Mouse (Mus musculus) adrenal gland, adult 18-20 months (tissue): ENCODE results near the gene Nlrc4. TPM values are rescaled to one million over a fixed set of nuclear protein-coding genes. Genes with fewer than 3 reads are reported as not detected.
"Not testable (repeated sequence)": the region's sequence is repeated elsewhere in the genome, so short reads cannot be mapped to it uniquely, and the experiment has no call there.

ENCODE experiments used
- DNase-seq, 2 experiments: peaks; one replicate each; pipeline ENCODE4 v3.0.0; 2021 to 2022; ENCODE audit warnings: low spot score in 2 of 2
- long read RNA-seq, 2 experiments: library from polyadenylated mRNA; stranded (forward); transcript quantifications; one replicate each; pipeline ENCODE4 v2.0.0; 2021
- total RNA-seq, 2 experiments: library from RNA; stranded (reverse); gene quantifications; 1 replicate in 1 of 2; 2 replicates in 1 of 2; pipeline ENCODE4 v1.2.3; 2021

Gene Nlrc4
- total RNA-seq: under 1 TPM; 0.36 to 0.58 TPM
- long read RNA-seq, experiment 1, full-length matches to known transcripts: 1 of 1 reads
- long read RNA-seq, experiment 1, partial matches to known transcripts: 0 of 1 reads
- long read RNA-seq, experiment 1, other reads (novel, unspliced or antisense): 0 of 1 reads
- long read RNA-seq, experiment 2: 0 reads

DNA sequence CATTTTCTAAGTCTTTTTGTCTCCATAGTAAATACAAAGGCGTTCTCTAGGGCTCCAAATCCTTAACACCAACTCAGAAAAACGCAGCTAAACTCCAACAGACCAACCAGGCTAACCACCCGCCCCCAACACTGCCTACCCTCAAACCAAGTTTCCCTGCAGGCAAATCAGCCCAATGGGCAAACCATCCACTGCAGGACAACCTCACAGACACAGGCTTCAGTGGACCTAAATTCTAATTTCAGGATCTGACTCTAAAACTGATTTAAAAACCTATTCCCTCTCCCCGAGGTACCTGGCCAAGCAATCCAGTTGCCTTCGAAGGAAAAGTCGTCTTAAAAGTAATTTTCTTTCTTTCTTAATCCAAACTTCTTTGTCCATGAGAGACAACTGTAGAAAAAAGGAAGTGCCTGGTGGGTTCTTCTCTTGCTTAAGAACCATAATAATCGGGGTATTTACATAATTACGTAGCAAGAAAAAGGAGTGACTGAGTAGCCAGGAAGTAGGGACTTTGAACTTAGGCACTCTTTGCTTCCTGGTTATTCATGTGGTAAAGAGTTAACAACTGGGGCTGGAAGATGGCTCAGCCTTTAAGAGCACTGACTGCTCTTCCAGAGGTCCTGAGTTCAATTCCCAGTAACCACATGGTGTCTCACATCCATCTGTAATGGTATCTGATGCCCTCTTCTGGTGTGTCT, at the start of gene Nlrc4:
TSS of gene Nlrc4 (minus strand) at position 432 of the 698 bp plus-strand sequence.
- DNase-seq: no peak

DNA sequence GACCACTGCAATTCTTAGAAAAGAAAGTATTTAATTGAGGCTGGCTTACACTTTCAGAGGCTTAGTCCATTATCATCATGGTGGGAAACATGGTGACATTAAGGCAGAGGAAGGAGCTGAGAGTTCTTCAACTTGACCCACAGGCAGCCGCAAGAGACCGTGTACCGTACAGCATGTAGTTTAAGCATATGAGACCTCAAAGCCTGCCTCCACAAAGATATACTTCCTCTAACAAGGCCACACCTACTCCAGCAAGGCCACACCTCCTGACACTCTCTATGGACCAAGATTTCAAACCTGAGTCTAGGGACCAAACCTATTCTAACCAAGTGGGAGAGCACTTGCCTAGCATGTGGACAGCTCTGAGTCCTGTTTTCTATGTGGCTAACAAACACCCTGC, 49.7 kb upstream of the Nlrc4 start:
- no peak for DNase-seq

DNA sequence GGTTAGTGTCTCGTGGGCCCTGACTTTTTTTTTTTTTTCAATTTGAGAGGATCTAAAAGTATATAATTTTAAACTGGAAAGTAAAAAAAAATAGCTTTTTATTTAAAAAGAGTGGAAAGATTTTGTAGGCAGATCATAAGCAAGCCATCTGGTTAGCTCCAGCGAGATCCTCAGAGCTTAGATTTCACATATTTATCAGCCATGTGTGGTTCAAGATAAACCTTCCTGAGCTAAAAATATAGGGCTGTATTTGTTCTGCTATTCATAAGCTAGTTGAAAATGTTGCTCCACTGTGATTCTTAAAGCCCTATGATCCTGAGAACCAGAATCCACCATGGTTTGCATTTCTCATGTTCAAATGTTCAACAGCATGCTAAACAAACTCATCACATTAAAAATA, 49.0 kb upstream of the Nlrc4 start:
- no peak for DNase-seq

DNA sequence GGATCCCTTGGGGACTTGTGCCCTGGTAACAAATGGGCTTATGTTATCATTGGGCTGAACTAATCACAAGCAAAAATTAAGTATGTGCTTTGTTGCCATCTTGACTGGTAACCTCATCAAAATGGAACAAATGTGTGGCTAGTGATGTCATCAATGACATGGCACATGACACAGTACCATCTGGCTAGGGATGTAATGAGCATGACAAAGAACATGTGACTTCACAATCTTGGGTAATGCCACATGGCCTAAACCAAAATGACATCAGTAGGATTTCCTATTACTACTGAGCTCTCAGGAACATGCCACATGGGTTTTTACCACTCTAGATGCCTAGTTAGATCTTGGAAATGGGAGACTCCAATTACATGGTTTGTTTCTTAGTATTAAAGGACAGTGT, 42.1 kb upstream of the Nlrc4 start:
- no peak for DNase-seq

DNA sequence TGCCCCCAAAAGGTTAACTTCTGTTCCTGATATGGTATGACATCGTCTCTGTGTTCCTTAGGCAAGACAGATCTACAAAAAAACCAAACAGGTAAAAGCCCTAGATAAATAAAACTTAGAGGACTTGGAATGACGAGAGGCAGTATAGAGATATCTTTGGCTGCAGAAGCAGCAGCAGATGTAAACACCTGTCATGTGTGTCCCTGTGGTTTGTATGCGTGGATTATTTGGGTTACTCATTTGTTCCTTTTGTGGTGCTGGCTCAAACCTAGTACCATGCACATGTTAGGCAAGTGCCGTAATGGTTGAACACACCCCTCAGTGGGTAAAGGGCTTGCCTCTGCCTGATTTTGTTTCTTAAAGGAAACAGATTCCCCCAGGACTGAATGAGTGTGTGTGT, 41.3 kb upstream of the Nlrc4 start:
- no peak for DNase-seq

DNA sequence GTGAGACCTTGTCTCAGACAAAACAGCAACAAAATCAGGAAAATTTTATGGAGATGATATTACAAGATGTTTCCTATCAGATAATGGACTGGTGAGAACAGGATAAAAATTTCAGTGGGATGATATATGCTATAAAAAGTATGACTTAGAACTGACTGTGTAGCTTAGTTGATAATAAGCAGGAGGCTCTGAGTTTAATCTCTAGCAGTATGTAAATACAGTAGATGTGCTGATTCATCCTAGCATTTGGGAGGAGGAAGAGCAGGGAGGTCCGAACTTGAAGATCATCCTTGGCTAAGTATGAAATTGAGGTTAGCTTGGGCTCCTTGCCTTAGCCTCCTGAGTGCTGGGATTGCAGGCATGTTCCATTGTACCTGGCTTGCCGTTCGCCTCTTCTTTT, 32.6 kb upstream of the Nlrc4 start:
- no peak for DNase-seq

DNA sequence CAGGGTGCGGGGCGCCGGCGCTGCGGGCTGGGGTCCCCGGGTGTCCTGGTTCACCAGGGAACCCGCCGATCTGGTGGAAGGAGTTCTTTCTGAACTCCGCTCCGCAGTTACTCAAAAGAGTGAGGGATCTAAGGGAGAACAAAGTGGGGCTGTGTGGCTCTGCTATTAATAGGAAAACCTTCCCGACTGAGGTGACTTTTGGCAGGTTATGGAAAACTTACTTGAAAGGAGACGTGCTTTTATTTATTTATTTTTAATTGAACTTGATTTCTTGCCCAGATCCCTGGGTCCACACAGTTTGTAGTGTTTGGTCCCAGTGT, 30.9 kb upstream of the Nlrc4 start:
- DNase-seq: no peak

DNA sequence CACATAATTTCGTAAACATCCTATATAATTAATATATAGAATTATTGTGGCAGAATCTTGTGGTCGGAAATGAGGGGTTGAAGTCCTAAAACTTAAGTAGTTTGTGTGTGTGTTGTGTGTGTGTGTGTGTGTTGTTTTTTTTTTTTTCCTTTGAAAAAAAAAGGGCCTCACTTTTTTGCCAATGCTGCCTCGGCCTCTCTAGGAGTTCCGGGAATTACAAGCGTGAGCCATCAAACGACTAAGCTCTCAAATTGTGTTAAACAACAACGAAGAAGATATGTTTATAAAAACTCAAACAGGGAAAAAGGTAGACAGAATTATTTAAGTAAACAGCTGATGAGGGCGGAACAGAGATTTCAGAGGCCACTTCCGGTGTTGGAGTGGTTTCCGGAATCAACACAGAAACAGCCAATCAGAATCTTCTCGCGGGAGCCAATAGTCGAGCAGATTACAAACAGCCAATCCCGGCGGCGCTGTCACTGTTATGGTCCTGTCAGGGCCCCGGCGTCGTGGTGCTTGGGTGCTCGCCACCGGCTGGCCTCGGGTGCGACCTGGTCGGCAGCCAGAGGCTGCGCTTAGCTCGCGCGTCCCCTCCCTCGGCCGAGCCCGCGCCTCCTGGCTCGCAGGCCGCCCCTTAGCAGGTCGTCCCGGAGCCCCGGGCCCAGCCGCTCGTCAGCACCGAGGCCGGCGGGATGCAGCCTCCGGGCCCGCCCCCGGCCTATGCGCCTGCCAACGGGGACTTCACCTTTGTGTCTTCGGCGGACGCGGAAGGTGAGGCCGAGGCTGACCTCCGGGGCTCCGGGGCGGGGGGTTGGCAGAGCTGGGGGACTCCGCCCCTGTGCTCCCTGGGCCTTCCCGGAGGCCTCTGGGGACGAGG, 30.3 kb upstream of the Nlrc4 start, which contains the start of gene Yipf4:
TSS of gene Yipf4 (plus strand) at position 470 of the 877 bp plus-strand sequence.
- peak; percentile 94 to 95 for DNase-seq

DNA sequence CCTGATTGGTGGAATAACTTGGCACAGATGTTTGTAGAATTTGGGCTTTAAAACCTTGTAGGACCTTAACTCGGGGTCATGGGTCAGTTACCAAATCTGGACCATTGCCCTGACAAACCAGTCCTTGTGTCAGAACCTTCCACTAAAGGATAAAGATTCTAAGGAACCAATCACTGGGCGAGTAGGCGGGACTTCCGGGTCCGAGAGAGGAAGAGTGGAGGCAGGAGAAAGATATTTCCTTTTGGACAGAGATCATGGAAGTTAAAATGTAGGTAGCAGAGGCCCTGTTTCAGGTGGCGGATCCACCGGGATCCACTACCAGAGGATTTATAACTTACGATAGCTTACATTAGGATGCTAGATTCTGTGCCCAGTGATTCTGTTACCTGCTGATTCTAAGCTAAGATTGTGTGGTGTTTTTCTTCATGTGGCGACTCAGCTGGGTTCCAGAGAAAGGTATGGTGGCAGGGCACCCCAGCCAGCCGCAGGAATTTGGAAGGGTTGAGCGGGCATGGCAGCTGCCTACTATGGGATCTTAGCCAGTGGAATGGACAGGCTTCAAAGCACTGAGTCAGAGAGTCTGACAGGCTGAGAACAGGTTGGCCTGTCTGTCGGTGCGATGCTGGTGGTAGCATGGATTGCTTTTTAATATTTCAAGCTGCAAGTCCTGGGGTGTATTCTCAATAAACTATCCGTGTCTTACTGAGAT, 21.6 kb upstream of the Nlrc4 start:
- DNase-seq: no peak

DNA sequence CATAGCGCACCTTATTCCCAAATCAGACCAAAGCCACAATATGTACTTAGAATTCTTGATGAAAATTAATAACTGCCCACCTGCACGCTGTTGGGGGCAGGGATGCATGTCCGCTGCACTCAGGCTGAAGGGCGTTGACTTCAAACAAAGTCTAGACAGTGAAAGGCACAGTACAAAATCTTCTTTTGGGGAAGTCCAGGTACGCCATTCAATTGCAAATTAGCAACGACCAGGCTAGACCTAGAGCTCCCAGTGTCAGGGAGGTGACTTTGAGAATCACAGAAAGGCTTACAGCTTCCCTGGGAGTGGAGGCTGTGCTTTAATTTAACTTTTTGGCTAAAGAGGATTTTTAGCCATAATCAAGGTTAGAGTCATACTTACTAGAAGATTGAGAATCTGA, 11.2 kb upstream of the Nlrc4 start:
- not testable (repeated sequence) for DNase-seq

DNA sequence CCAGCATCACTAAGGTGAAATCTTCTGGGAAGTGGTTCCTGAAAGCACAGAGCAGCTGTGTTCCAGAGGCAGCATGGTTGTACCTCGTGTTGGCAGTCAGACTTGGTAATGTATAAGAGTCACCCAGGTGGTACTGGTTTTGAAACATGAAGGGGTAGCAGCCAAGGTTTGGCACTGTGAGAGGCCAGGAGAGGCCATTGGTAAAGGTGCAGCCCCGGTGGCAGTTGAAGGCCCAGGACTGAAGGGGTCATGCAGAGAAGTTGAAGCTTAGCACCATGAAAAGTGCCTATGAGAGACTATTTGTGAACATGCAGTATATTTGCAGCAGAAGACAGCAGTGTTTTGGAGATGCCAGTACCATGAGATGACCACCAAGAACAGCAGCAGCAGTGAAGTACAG, 9.0 kb upstream of the Nlrc4 start:
- not testable (repeated sequence) for DNase-seq

DNA sequence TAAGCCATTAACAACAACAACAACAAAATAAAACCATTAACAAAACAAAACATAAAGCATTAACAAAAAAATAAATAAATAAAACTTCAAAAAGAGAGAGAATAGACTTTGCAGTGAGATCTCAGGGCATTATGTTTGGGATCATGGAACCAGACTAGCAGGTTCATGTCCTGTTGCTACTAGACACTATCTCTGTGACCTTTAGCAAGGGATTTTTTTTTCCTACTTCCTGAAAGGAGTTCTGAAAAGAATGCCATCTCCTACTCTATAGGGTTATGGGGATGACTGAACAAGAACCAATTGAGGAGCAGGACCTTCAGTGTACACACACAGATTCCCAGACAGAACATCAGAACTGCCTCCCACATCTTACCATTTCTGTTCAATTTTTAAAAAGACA, 4.6 kb upstream of the Nlrc4 start:
- no peak for DNase-seq

DNA sequence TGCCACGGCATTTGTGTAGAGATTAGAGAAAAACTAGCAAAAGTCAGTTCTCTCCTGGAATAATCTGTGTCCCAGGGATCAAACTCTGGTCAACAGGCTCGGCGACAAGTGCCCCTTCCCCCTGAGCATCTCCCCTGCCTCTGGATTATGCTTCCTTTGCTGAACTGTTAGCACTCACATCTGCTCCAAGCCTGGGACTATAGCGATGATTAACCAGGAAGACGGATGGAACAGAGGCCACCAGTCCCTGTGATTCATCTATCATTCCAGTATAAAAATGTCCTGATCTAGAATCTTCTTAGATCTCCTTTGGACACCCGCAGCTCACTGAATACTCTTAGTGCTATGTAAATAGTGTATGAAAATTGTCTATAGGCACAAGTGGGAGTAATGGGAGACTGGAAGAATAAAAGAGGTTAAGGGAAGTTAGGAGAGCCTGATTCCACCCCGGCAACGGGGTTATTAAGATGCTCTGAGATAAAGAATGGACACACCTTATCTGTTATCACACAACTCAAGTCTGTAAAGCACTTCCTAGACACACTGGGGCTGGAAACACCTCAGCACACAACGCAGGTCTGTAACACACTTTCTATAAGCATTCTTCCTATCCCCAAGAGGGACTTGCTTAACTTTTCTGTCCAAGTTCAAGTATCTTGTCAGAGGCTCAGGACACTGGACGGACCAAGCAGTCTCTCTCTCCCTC, 817 bp downstream of the Nlrc4 start:
- DNase-seq: no peak

DNA sequence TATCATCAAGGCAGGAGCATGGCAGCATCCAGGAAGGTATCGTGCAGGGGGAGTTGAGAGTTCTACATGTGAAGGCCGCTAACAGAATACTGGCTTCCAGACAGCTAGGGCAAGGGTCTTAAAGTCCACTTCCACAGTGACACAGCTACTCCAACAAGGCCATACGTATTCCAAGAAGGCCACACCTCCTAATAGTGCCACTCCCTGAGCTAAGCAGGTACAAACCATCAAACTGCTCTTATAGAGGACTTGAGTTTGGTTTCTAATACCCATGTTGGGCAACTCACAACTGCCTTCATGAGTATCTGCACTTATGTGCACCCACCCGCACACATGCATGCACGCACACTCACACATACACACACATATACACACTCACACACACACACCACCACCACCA, 2.1 kb downstream of the Nlrc4 start:
- DNase-seq: no peak

DNA sequence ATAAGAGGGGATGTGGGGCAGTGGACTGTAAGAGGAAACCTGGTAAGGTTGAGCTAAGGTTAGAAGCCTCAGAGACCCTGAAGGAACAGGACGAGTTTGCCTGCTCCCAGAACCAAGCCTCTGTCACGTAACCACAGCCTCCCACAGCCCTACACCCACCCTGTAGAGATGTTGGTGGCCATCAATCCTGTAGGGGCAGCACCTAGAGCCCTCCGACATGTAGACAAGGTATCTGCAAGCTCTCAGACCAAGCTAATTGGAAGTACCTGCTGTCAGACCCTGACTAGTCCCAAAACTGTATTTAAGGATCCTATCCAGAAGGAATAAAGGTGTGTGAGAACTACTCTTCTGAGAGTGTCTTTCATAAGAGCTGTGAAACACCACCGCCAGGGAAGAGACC, 3.5 kb downstream of the Nlrc4 start:
- DNase-seq: no peak

DNA sequence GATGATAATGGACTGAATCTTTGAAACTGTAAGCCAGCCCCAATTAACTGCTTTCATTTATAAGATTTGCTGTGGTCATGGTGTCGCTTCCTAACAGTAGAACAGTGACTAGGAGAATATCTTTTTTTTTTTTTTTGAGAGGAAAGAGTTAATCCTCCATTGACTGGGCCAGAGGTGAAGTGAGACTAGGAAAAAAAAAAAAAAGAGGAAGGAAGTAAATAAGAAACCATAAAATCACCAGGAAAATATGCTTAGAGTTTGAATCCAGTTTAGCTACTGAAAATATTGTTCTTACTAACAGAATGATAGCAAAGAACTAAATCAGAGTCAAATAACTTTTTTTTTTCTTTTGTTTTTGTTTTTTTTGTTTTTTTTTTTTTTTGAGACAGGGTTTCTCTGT, 4.3 kb downstream of the Nlrc4 start:
- no peak for DNase-seq

DNA sequence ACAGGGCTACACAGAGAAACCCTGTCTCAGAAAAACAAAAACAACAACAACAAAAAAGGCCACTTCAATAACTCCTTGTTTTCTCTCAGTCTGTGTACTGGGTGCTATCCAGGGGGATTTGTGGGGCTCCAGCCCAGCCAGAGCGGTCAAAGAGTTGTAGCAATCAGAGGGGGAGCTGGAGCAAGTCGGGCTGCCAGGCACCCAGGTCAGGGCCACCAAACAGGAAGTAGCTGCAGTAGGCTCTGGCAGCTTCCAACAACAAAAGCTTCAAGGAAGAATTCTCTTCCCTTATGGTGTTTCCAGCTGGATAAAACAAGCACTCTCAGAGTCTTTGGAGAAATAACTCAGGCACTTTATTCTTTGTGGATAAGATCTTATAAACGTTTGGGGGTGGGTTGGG, 5.0 kb downstream of the Nlrc4 start:
- no peak for DNase-seq

DNA sequence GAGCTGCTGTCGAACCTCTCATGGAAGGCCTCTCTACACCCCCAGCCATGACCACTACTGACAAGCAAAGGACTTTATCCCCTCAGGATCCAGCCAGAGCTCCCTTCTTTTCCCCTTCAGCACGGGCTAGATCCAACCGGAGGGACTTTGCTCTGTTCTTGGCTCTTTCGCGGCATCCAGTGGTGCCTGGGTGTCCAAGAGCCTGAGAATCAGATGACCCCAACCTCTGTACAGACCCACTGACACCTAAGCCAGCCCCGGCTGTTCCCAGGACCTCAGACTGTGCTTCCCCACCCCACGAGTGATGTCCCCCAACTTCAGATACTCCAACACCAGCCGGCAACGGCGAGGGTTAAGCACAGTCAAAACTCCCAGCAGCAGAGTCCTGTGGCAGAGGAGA, 9.2 kb downstream of the Nlrc4 start:
- no peak for DNase-seq

DNA sequence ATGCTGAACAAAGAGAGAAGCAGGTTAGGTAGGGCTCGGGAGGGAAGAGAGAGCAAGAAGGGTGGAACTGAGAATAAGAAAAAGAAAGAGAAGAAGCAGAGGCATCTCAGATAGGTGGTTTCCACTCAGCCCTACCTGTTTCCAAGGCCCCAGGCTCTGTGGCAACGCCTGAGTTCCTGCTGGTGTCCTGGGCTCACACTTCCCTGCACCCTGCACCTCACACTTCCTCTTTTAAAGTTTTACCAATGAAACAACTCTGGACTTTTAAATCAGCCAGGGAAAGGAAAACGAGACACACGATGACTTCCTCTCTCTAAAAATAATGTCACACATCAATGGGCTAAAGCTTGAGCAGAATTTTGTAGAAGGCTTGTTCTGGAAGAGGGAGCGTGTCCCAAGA, 18.5 kb downstream of the Nlrc4 start:
- DNase-seq: no peak

DNA sequence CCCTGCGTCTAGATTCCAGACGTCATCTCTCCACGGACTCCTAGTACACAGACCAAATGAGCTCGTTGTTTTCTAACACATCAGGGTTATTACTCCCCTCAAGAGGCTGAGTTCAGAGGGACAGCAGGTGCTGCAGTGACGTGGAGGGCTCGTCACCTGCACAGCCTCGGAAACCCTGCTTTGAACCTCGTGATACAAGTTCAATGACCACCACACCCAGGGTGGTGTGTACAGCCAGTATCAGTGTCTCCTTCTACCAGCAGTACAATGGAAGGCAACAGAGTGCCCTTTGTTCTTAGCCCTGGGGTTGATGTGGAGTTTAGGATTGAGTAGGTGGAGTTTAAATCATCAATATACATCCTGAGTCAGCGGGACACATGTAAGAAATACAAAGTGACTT, 21.2 kb downstream of the Nlrc4 start:
- no peak for DNase-seq

DNA sequence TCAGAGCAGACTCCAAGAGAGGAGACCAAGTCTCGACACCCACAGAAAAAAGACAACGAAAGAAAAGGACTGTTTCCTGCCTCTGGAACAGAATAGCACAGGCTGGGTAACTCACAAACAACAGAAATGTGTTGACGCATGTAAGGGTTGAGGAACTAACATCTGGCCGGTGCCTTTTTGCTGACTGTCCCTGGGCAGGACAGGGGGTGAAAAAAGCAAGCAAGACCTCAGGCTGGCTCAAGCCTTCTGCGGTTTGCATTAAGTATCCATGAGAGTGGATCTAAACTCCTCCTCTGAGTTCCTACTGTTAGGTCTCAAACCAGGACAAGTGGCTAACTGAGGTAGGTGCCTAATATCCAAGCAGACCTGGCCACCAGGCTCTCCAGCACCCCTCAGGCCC, 26.3 kb downstream of the Nlrc4 start:
- DNase-seq: no peak
